Mouse (Mus musculus): ENCODE data around the gene Arvcf. TPM values are rescaled to one million over a fixed set of nuclear protein-coding genes. Genes with fewer than 3 reads are reported as not detected.

The Arvcf gene
- total RNA-seq, 1 experiment: 48.0 TPM

GRCm38 (mm10) chr16:18373632-18374031, 25.6 kb downstream of the Arvcf start:
- peaks cover 8 to 10% of the 10 kb centered on the region in 2 experiments; a peak in 3 of 4 replicates for H3K4me1 ChIP-seq (ENCODE audit: control insufficient read depth in 2 of 2, insufficient read depth in 2 of 2, low read length in 2 of 2, poor library complexity in 1 of 2)
- no peak overlapping the region for H3K4me3 ChIP-seq (ENCODE audit: insufficient read depth in 1 of 2, low read depth in 1 of 2, low read length in 2 of 2, poor library complexity in 1 of 2, severe bottlenecking in 1 of 2)
- TF ChIP-seq MAFK (IDR thresholded peaks at IDR 0.05; ENCODE audit: insufficient read depth, low read depth, low read length): no peak
- TF ChIP-seq HCFC1 (IDR thresholded peaks at IDR 0.05; ENCODE audit: borderline replicate concordance, insufficient read depth, low read length): no peak
- no peak for TF ChIP-seq CHD2 (IDR thresholded peaks at IDR 0.05; ENCODE audit: low read depth, low read length)
- TF ChIP-seq ZNF384 (IDR thresholded peaks at IDR 0.05; ENCODE audit: low read depth, low read length): no peak
- no peak for TF ChIP-seq ZC3H11A (IDR thresholded peaks at IDR 0.05; ENCODE audit: borderline replicate concordance, low read depth, low read length)
- in situ Hi-C loops (cut with MboI; ENCODE audit: low sequenced_read_pairs in 2 of 2, unreplicated experiment in 2 of 2): no loop called here
- H3K9ac ChIP-seq (ENCODE audit: insufficient read depth, low read depth, low read length, poor library complexity, severe bottlenecking): no peak overlapping the region
- no peak overlapping the region for H3K27ac ChIP-seq (ENCODE audit: insufficient read depth, low read depth, low read length, poor library complexity, severe bottlenecking)
- DNase-seq (ENCODE audit: low read depth, low spot score): no peak
- no peaks in the 10 kb centered on the region for H3K36me3 ChIP-seq (ENCODE audit: control insufficient read depth, insufficient read depth, low read length, poor library complexity, severe bottlenecking)
- H3K9me3 ChIP-seq (ENCODE audit: control insufficient read depth, insufficient read depth, low read depth, low read length): no peaks in the 10 kb centered on the region

GRCm38 (mm10) chr16:18376297-18376954, 28.4 kb downstream of the Arvcf start:
- in situ Hi-C loops (cut with MboI; ENCODE audit: low sequenced_read_pairs in 2 of 2, unreplicated experiment in 2 of 2): no loop called here
- H3K4me3 ChIP-seq (ENCODE audit: insufficient read depth in 1 of 2, low read depth in 1 of 2, low read length in 2 of 2, poor library complexity in 1 of 2, severe bottlenecking in 1 of 2): no peak overlapping the region
- TF ChIP-seq CHD2 (IDR thresholded peaks at IDR 0.05; ENCODE audit: low read depth, low read length) (no peak), ZNF384 (IDR thresholded peaks at IDR 0.05; ENCODE audit: low read depth, low read length) (0 out of 2 replicates have a peak, but pooled peaks have one; percentile 13), MAFK (IDR thresholded peaks at IDR 0.05; ENCODE audit: insufficient read depth, low read depth, low read length) (no peak), HCFC1 (IDR thresholded peaks at IDR 0.05; ENCODE audit: borderline replicate concordance, insufficient read depth, low read length) (no peak), ZC3H11A (IDR thresholded peaks at IDR 0.05; ENCODE audit: borderline replicate concordance, low read depth, low read length) (no peak)
- peaks cover 8 to 10% of the 10 kb centered on the region in 2 experiments; a peak in 3 of 4 replicates for H3K4me1 ChIP-seq (ENCODE audit: control insufficient read depth in 2 of 2, insufficient read depth in 2 of 2, low read length in 2 of 2, poor library complexity in 1 of 2)
- H3K36me3 ChIP-seq (ENCODE audit: control insufficient read depth, insufficient read depth, low read length, poor library complexity, severe bottlenecking): no peaks in the 10 kb centered on the region
- no peak overlapping the region for H3K27ac ChIP-seq (ENCODE audit: insufficient read depth, low read depth, low read length, poor library complexity, severe bottlenecking)
- no peaks in the 10 kb centered on the region for H3K9me3 ChIP-seq (ENCODE audit: control insufficient read depth, insufficient read depth, low read depth, low read length)
- no peak for DNase-seq (ENCODE audit: low read depth, low spot score)
- no peak overlapping the region for H3K9ac ChIP-seq (ENCODE audit: insufficient read depth, low read depth, low read length, poor library complexity, severe bottlenecking)

- H3K27ac ChIP-seq (ENCODE audit: insufficient read depth, low read depth, low read length, poor library complexity, severe bottlenecking): no peak overlapping the region
- H3K4me1 ChIP-seq (ENCODE audit: control insufficient read depth in 2 of 2, insufficient read depth in 2 of 2, low read length in 2 of 2, poor library complexity in 1 of 2): peaks cover 8 to 13% of the 10 kb centered on the region in 2 experiments; a peak in 3 of 4 replicates
- no peaks in the 10 kb centered on the region for H3K36me3 ChIP-seq (ENCODE audit: control insufficient read depth, insufficient read depth, low read length, poor library complexity, severe bottlenecking)
- no peaks in the 10 kb centered on the region for H3K9me3 ChIP-seq (ENCODE audit: control insufficient read depth, insufficient read depth, low read depth, low read length)
- no peak overlapping the region for H3K4me3 ChIP-seq (ENCODE audit: insufficient read depth in 1 of 2, low read depth in 1 of 2, low read length in 2 of 2, poor library complexity in 1 of 2, severe bottlenecking in 1 of 2)
- DNase-seq (ENCODE audit: low read depth, low spot score): no peak
- no peak for TF ChIP-seq HCFC1 (IDR thresholded peaks at IDR 0.05; ENCODE audit: borderline replicate concordance, insufficient read depth, low read length)
- no peak for TF ChIP-seq ZC3H11A (IDR thresholded peaks at IDR 0.05; ENCODE audit: borderline replicate concordance, low read depth, low read length)
- no peak for TF ChIP-seq ZNF384 (IDR thresholded peaks at IDR 0.05; ENCODE audit: low read depth, low read length)
- TF ChIP-seq CHD2 (IDR thresholded peaks at IDR 0.05; ENCODE audit: low read depth, low read length): no peak
- no peak for TF ChIP-seq MAFK (IDR thresholded peaks at IDR 0.05; ENCODE audit: insufficient read depth, low read depth, low read length)
- H3K9ac ChIP-seq (ENCODE audit: insufficient read depth, low read depth, low read length, poor library complexity, severe bottlenecking): no peak overlapping the region
- in situ Hi-C loops (cut with MboI; ENCODE audit: low sequenced_read_pairs in 2 of 2, unreplicated experiment in 2 of 2): no loop called here
Measured at GRCm38 (mm10) chr16:18377203-18377602, 29.2 kb downstream of the Arvcf start.

DNA sequence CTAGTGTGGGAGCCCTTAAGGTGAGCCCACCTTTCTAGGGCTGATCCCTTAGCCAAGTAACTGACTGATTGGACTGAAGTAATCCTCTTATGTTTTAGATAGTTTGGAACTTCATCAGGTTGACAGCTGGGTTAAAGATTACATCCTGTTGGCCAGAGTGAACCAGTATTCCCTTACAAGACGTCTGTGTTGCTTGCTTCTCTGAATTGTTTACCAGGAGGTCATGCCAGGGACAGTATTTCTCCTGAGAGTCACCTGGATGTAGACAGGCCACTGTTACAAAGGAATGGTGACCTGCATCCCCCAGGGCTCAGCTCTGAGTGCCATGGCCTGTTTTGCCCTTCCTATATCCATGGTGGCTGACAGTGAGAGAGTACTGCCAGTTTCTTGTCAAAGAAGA, 30.5 kb downstream of the Arvcf start:
- Histone ChIP-seq H3K9ac (ENCODE audit: insufficient read depth, low read depth, low read length, poor library complexity, severe bottlenecking) (no peak overlapping the region), H3K4me1 (ENCODE audit: control insufficient read depth in 2 of 2, insufficient read depth in 2 of 2, low read length in 2 of 2, poor library complexity in 1 of 2) (peaks cover 8 to 18% of the 10 kb centered on the region in 2 experiments; a peak in 3 of 4 replicates), H3K36me3 (ENCODE audit: control insufficient read depth, insufficient read depth, low read length, poor library complexity, severe bottlenecking) (no peaks in the 10 kb centered on the region), H3K4me3 (ENCODE audit: insufficient read depth in 1 of 2, low read depth in 1 of 2, low read length in 2 of 2, poor library complexity in 1 of 2, severe bottlenecking in 1 of 2) (no peak overlapping the region), H3K27ac (ENCODE audit: insufficient read depth, low read depth, low read length, poor library complexity, severe bottlenecking) (no peak overlapping the region), H3K9me3 (ENCODE audit: control insufficient read depth, insufficient read depth, low read depth, low read length) (no peaks in the 10 kb centered on the region)
- in situ Hi-C loops (cut with MboI; ENCODE audit: low sequenced_read_pairs in 2 of 2, unreplicated experiment in 2 of 2): no loop called here
- DNase-seq (ENCODE audit: low read depth, low spot score): no peak
- TF ChIP-seq HCFC1 (IDR thresholded peaks at IDR 0.05; ENCODE audit: borderline replicate concordance, insufficient read depth, low read length) (no peak), MAFK (IDR thresholded peaks at IDR 0.05; ENCODE audit: insufficient read depth, low read depth, low read length) (no peak), ZC3H11A (IDR thresholded peaks at IDR 0.05; ENCODE audit: borderline replicate concordance, low read depth, low read length) (no peak)
